Mouse (Mus musculus): ENCODE measurements around the gene Tcf25. TPM values are rescaled to one million over a fixed set of nuclear protein-coding genes. Genes with fewer than 3 reads are reported as not detected.
"Not testable (repeated sequence)": the region's sequence is repeated elsewhere in the genome, so short reads cannot be mapped to it uniquely, and the experiment has no call there.

Tcf25 gene
- polyA plus RNA-seq, 1 experiment: 551 TPM

DNA sequence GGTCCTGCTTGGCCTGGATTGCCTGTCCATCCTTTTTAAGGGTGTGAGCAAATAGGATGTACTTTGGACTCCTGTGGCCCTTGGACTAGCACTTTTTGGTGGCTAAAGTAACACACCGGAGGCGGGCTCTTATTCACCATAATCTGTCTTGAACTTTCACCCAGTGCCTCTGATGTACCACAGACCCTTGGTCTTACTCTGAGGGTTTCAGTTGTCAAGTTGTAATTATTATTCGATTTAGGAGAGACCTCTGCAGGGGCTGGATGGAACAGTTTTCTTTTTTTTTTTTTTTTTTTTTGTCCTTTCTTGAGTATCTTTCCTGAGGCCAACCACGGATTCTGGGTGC lies 70.0 kb downstream of the Tcf25 start:
- peaks cover 14% of the 10 kb centered on the region for H3K4me1 ChIP-seq (ENCODE audit: control insufficient read depth, insufficient read depth, low read length)
- 6% methylated on average over 4 of the region's 4 CpGs for WGBS
- TF ChIP-seq CTCF (IDR thresholded peaks at IDR 0.05; ENCODE audit: insufficient read depth, low read depth, low read length): no peak
- no peak for TF ChIP-seq POLR2A (IDR thresholded peaks at IDR 0.05; ENCODE audit: insufficient read depth, low read depth, low read length)
- peak overlapping the region; percentile 42; the same call in 1 of the 2 replicates for H3K27ac ChIP-seq (ENCODE audit: insufficient read depth, low read depth, low read length)
- H3K4me3 ChIP-seq (ENCODE audit: insufficient read depth, low read depth, low read length): peak overlapping the region; percentile 58

GRCm38 (mm10) chr8:123444131-123444530 lies 70.6 kb downstream of the Tcf25 start:
- TF ChIP-seq POLR2A (IDR thresholded peaks at IDR 0.05; ENCODE audit: insufficient read depth, low read depth, low read length) (no peak), CTCF (IDR thresholded peaks at IDR 0.05; ENCODE audit: insufficient read depth, low read depth, low read length) (no peak)
- peaks cover 14% of the 10 kb centered on the region for H3K4me1 ChIP-seq (ENCODE audit: control insufficient read depth, insufficient read depth, low read length)
- no peak overlapping the region for H3K4me3 ChIP-seq (ENCODE audit: insufficient read depth, low read depth, low read length)
- WGBS: 87% methylated on average over 6 of the region's 6 CpGs
- H3K27ac ChIP-seq (ENCODE audit: insufficient read depth, low read depth, low read length): no peak overlapping the region

DNA sequence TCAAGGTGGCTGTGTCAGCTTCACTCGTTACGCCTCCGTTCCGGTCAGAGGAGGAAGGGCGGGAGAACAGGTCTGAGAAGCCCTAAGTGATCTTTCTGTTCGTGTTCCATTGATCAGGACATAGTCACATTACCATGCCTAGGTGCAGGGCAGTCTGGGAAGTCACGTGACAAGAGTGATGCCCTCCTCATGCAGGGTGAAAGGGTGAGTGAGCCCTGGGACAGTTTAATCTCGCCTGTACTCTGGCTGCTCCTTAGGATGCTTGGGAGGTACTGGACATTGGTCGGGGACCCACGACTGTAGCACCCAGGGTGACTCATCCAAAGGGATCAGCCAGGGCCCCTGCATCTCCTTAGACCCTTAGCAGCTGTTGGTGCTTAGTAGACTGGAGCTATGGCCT lies 72.4 kb downstream of the Tcf25 start:
- Histone ChIP-seq H3K4me1 (ENCODE audit: control insufficient read depth, insufficient read depth, low read length) (peaks cover 14% of the 10 kb centered on the region), H3K27ac (ENCODE audit: insufficient read depth, low read depth, low read length) (no peak overlapping the region), H3K4me3 (ENCODE audit: insufficient read depth, low read depth, low read length) (no peak overlapping the region)
- TF ChIP-seq CTCF (IDR thresholded peaks at IDR 0.05; ENCODE audit: insufficient read depth, low read depth, low read length): no peak
- TF ChIP-seq POLR2A (IDR thresholded peaks at IDR 0.05; ENCODE audit: insufficient read depth, low read depth, low read length): no peak
- WGBS: 88% methylated on average over 10 of the region's 10 CpGs

- WGBS: 92% methylated on average over 6 of the region's 6 CpGs
- no peak overlapping the region for H3K4me3 ChIP-seq (ENCODE audit: insufficient read depth, low read depth, low read length)
Measured at GRCm38 (mm10) chr8:123446799-123447198, 73.2 kb downstream of the Tcf25 start.

GRCm38 (mm10) chr8:123450783-123451182 lies 77.2 kb downstream of the Tcf25 start:
- Histone ChIP-seq H3K4me1 (ENCODE audit: control insufficient read depth, insufficient read depth, low read length) (peaks cover 5% of the 10 kb centered on the region; the same call in 1 of the 2 replicates), H3K4me3 (ENCODE audit: insufficient read depth, low read depth, low read length) (no peak overlapping the region), H3K27ac (ENCODE audit: insufficient read depth, low read depth, low read length) (no peak overlapping the region)
- TF ChIP-seq CTCF (IDR thresholded peaks at IDR 0.05; ENCODE audit: insufficient read depth, low read depth, low read length): no peak
- no peak for TF ChIP-seq POLR2A (IDR thresholded peaks at IDR 0.05; ENCODE audit: insufficient read depth, low read depth, low read length)
- 87% methylated on average over 5 of the region's 5 CpGs for WGBS

More at GRCm38 (mm10) chr8:123446799-123447198, 73.2 kb downstream of the Tcf25 start:
- Histone ChIP-seq H3K4me1 (ENCODE audit: control insufficient read depth, insufficient read depth, low read length) (peaks cover 14% of the 10 kb centered on the region), H3K27ac (ENCODE audit: insufficient read depth, low read depth, low read length) (no peak overlapping the region)
- TF ChIP-seq POLR2A (IDR thresholded peaks at IDR 0.05; ENCODE audit: insufficient read depth, low read depth, low read length) (no peak), CTCF (IDR thresholded peaks at IDR 0.05; ENCODE audit: insufficient read depth, low read depth, low read length) (no peak)

DNA sequence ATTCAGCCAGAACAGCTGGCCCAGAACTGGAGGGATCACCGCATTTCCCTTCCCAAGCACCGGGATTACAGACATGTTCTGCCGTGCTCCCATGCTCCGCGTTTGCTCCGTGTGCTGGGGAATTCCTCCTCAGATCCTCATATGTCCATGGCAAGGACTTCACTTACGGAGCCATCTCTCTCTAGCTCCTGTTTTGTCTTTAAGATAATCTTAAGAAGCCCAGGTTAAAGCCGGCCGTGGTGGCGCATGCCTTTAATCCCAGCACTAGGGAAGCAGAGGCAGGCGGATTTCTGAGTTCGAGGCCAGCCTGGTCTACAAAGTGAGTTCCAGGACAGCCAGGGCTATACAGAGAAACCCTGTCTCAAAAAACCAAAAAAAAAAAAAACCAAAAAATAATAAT lies 78.2 kb downstream of the Tcf25 start:
- H3K4me1 ChIP-seq (ENCODE audit: control insufficient read depth, insufficient read depth, low read length); H3K4me3 ChIP-seq (ENCODE audit: insufficient read depth, low read depth, low read length); H3K27ac ChIP-seq (ENCODE audit: insufficient read depth, low read depth, low read length): not testable (repeated sequence)
- WGBS: 96% methylated on average over 12 of the region's 12 CpGs

GRCm38 (mm10) chr8:123452149-123452548 lies 78.6 kb downstream of the Tcf25 start:
- no peak for TF ChIP-seq POLR2A (IDR thresholded peaks at IDR 0.05; ENCODE audit: insufficient read depth, low read depth, low read length)
- TF ChIP-seq CTCF (IDR thresholded peaks at IDR 0.05; ENCODE audit: insufficient read depth, low read depth, low read length): no peak

DNA sequence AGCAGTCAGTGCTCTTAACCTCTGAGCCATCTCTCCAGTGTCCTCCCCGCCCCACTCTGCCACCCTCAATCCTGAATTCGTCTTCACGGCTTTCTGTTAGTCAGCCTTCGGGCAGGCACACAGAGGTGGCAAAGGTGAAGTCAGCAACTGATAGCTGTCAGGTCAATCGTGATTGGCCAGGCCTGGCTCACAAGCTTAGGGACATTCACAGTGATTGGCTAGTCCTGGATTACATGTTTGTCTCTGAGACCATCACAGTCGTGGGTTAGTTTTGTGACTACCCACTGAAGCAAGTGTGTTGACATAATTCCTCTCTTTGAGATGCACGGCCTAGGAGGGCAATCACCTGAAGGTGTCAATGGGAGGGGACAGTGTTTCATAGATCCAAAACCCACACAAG lies 79.7 kb downstream of the Tcf25 start:
- WGBS: 81% methylated on average over 7 of the region's 7 CpGs
- TF ChIP-seq POLR2A (IDR thresholded peaks at IDR 0.05; ENCODE audit: insufficient read depth, low read depth, low read length) (no peak), CTCF (IDR thresholded peaks at IDR 0.05; ENCODE audit: insufficient read depth, low read depth, low read length) (no peak)
- Histone ChIP-seq H3K27ac (ENCODE audit: insufficient read depth, low read depth, low read length) (no peak overlapping the region), H3K4me3 (ENCODE audit: insufficient read depth, low read depth, low read length) (no peak overlapping the region), H3K4me1 (ENCODE audit: control insufficient read depth, insufficient read depth, low read length) (no peaks in the 10 kb centered on the region)

More at GRCm38 (mm10) chr8:123452149-123452548, 78.6 kb downstream of the Tcf25 start:
- WGBS: 63% methylated on average over 4 of the region's 4 CpGs
- Histone ChIP-seq H3K4me3 (ENCODE audit: insufficient read depth, low read depth, low read length) (no peak overlapping the region), H3K27ac (ENCODE audit: insufficient read depth, low read depth, low read length) (no peak overlapping the region), H3K4me1 (ENCODE audit: control insufficient read depth, insufficient read depth, low read length) (no peaks in the 10 kb centered on the region)

Other genes starting within 250 kb of the Tcf25 start
- not detected in 2 replicates for gene Sult5a1, start 215.4 kb upstream of the Tcf25 start, polyA plus RNA-seq (2012; ENCODE audit: insufficient read depth, insufficient read length, low replicate concordance, missing spikeins)
- gene Dpep1, start 187.5 kb upstream of the Tcf25 start, polyA plus RNA-seq (2012; ENCODE audit: insufficient read depth, insufficient read length, low replicate concordance, missing spikeins): not detected in 2 replicates
- not detected in 2 replicates for gene Chmp1a, start 161.0 kb upstream of the Tcf25 start, polyA plus RNA-seq (2012; ENCODE audit: insufficient read depth, insufficient read length, low replicate concordance, missing spikeins)
- gene Spata33, start 160.9 kb upstream of the Tcf25 start, polyA plus RNA-seq (2012; ENCODE audit: insufficient read depth, insufficient read length, low replicate concordance, missing spikeins): not detected in 2 replicates
- not detected in 2 replicates for gene Cdk10, start 148.9 kb upstream of the Tcf25 start, polyA plus RNA-seq (2012; ENCODE audit: insufficient read depth, insufficient read length, low replicate concordance, missing spikeins)
- not detected in 2 replicates for gene Spata2l, start 137.5 kb upstream of the Tcf25 start, polyA plus RNA-seq (2012; ENCODE audit: insufficient read depth, insufficient read length, low replicate concordance, missing spikeins)
- gene Zfp276, start 119.6 kb upstream of the Tcf25 start, polyA plus RNA-seq (2012; ENCODE audit: insufficient read depth, insufficient read length, low replicate concordance, missing spikeins): not detected in 2 replicates
- gene Vps9d1, start 119.4 kb upstream of the Tcf25 start, polyA plus RNA-seq (2012; ENCODE audit: insufficient read depth, insufficient read length, low replicate concordance, missing spikeins): not detected in 2 replicates
- gene Fanca, start 55.2 kb upstream of the Tcf25 start, polyA plus RNA-seq (2012; ENCODE audit: insufficient read depth, insufficient read length, low replicate concordance, missing spikeins): not detected in 2 replicates
- gene Spire2, start 41.0 kb upstream of the Tcf25 start, polyA plus RNA-seq (2012; ENCODE audit: insufficient read depth, insufficient read length, low replicate concordance, missing spikeins): not detected in 2 replicates
- gene Mc1r, start 33.4 kb downstream of the Tcf25 start, polyA plus RNA-seq (2012; ENCODE audit: insufficient read depth, insufficient read length, low replicate concordance, missing spikeins): not detected in 2 replicates
- gene Tubb3, start 37.7 kb downstream of the Tcf25 start, polyA plus RNA-seq (2012; ENCODE audit: insufficient read depth, insufficient read length, low replicate concordance, missing spikeins): not detected in 2 replicates
- not detected in 2 replicates for gene Def8, start 49.8 kb downstream of the Tcf25 start, polyA plus RNA-seq (2012; ENCODE audit: insufficient read depth, insufficient read length, low replicate concordance, missing spikeins)
- not detected in 2 replicates for gene Afg3l1, start 104.2 kb downstream of the Tcf25 start, polyA plus RNA-seq (2012; ENCODE audit: insufficient read depth, insufficient read length, low replicate concordance, missing spikeins)
- not detected in 2 replicates for gene Dbndd1, start 141.7 kb downstream of the Tcf25 start, polyA plus RNA-seq (2012; ENCODE audit: insufficient read depth, insufficient read length, low replicate concordance, missing spikeins)
- not detected in 2 replicates for gene Gas8, start 145.1 kb downstream of the Tcf25 start, polyA plus RNA-seq (2012; ENCODE audit: insufficient read depth, insufficient read length, low replicate concordance, missing spikeins)

Measured in olfactory bulb, adult 2 months (tissue).